Mouse (Mus musculus): Measurements from ENCODE around the gene Lpp.

- TF ChIP-seq MAX (IDR thresholded peaks at IDR 0.05; ENCODE audit: low read length) (no peak), TCF12 (IDR thresholded peaks at IDR 0.05; ENCODE audit: low read depth, low read length) (no peak), CTCF (IDR thresholded peaks at IDR 0.05 in 2 of 3, conservative IDR thresholded peaks at IDR 0.05 in 1 of 3; ENCODE audit: control insufficient read depth in 1 of 3, insufficient read depth in 1 of 3, low read depth in 2 of 3, low read length in 3 of 3, poor library complexity in 1 of 3, severe bottlenecking in 1 of 3) (no peak), KAT2A (conservative IDR thresholded peaks at IDR 0.05; ENCODE audit: low read depth, low read length) (no peak), SMC3 (IDR thresholded peaks at IDR 0.05; ENCODE audit: low read depth, low read length) (no peak), POLR2A (IDR thresholded peaks at IDR 0.05; ENCODE audit: control insufficient read depth in 1 of 2, insufficient read depth in 1 of 2, low read depth in 1 of 2, low read length in 2 of 2, poor library complexity in 1 of 2) (no peak), TAL1 (IDR thresholded peaks at IDR 0.05; ENCODE audit: low read length) (no peak), GABPA (IDR thresholded peaks at IDR 0.05; ENCODE audit: low read depth, low read length) (no peak), MYC (IDR thresholded peaks at IDR 0.05; ENCODE audit: low read depth, low read length) (no peak), EP300 (IDR thresholded peaks at IDR 0.05; ENCODE audit: low read depth in 1 of 2, low read length in 2 of 2) (no peak)
These were observed 414.3 kb downstream of the Lpp start for GRCm38 (mm10) chr16:24807565-24807964.
